Mouse (Mus musculus) megakaryocyte, embryonic 14.5 days (primary cell): ENCODE data around the gene Mast4. TPM values are rescaled to one million over a fixed set of nuclear protein-coding genes. Genes with fewer than 3 reads are reported as not detected.

Source experiments
- H3K27me3 ChIP-seq: replicated peaks from 2 replicates; pipeline ENCODE3; 2012; ENCODE audit warnings: inconsistent platforms
- H3K36me3 ChIP-seq: replicated peaks from 2 replicates; pipeline ENCODE3; 2012; ENCODE audit warnings: low read length, inconsistent platforms, mixed read lengths
- H3K4me1 ChIP-seq: 2 replicates; pipeline ENCODE4 v1.6.1; 2012; ENCODE audit warnings: inconsistent platforms
- H3K4me3 ChIP-seq: replicated peaks from 2 replicates; pipeline ENCODE3; 2012; ENCODE audit warnings: moderate library complexity, mild to moderate bottlenecking, inconsistent platforms
- H3K9me3 ChIP-seq: 2 replicates; pipeline ENCODE4 v1.6.1; 2012; ENCODE audit warnings: inconsistent platforms
- FLI1 ChIP-seq: IDR thresholded peaks from 2 replicates; pipeline ENCODE4 v1.6.1; 2012; ENCODE audit warnings: low read length, inconsistent platforms, mixed read lengths
- GATA1 ChIP-seq: IDR thresholded peaks from 3 replicates; pipeline ENCODE4 v1.6.1; 2012; ENCODE audit warnings: mixed read lengths, low read length, inconsistent platforms, borderline replicate concordance
- polyA plus RNA-seq: library from polyadenylated mRNA; stranded (reverse); fragments of >175 nt; gene quantifications from 2 replicates; pipeline ENCODE4 v1.2.3, GENCODE M21; 2012; ENCODE audit warnings: low replicate concordance; ENCODE audit not compliant: insufficient read depth

Mast4 gene
- polyA plus RNA-seq, 1 experiment: 3.5 TPM

- peaks cover 24% of the 10 kb centered on the region for H3K9me3 ChIP-seq
These were observed 349.7 kb downstream of the Mast4 start for GRCm38 (mm10) chr13:102984550-102984949.

DNA sequence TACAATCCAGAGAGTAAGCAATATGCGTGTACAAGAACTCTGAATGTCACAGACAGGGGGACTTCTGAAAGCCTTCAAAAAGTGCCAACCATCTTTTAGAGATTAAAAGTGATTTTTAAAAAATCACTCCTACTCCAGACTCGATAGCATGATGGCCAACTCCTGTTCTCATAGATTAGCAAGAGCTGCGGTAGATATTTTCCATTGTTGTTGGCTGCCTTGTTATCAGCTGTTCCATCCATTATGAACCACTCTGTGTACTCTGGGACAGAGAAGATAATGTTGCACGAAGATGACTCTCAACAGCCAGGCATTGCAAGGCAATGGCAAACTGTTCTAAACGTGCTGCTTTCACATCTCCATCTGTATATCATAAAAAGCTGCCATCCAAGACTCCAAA, 360.4 kb downstream of the Mast4 start:
- Histone ChIP-seq H3K9me3 (0 out of 2 replicates have a peak, but pooled peaks cover 6% of the 10 kb centered on the region), H3K27me3 (no peaks in the 10 kb centered on the region), H3K36me3 (no peaks in the 10 kb centered on the region), H3K4me1 (no peaks in the 10 kb centered on the region), H3K4me3 (no peak overlapping the region)
- TF ChIP-seq FLI1 (no peak), GATA1 (no peak)

More at GRCm38 (mm10) chr13:102984550-102984949, 349.7 kb downstream of the Mast4 start:
- H3K4me1 ChIP-seq: no peaks in the 10 kb centered on the region
- H3K4me3 ChIP-seq: no peak overlapping the region
- no peaks in the 10 kb centered on the region for H3K36me3 ChIP-seq
- H3K27me3 ChIP-seq: no peaks in the 10 kb centered on the region
- TF ChIP-seq FLI1: no peak
- TF ChIP-seq GATA1: no peak

DNA sequence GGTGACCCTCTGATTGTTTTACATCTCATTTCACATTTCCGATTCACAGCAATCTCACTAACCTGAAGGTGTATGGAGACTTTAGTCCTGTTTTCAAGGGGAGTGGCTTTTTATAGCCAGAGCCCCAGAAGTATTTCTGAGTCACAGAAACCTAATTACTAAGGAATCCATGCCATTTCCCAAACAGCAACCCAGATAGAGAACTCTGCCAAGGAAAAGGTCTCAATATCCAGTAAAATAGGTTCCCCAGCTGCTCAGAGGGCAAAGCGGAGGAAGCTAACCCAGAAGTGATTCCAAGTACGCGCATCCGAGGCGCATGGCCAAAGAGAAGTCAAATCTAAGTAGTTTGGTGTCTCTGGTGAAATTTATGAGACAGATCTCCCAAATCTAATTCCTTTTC, 370.8 kb downstream of the Mast4 start:
- Histone ChIP-seq H3K36me3 (no peaks in the 10 kb centered on the region), H3K4me1 (no peaks in the 10 kb centered on the region; the same call in 1 of the 2 replicates), H3K27me3 (no peaks in the 10 kb centered on the region), H3K9me3 (no peaks in the 10 kb centered on the region), H3K4me3 (no peak overlapping the region)
- TF ChIP-seq FLI1: no peak
- no peak for TF ChIP-seq GATA1

DNA sequence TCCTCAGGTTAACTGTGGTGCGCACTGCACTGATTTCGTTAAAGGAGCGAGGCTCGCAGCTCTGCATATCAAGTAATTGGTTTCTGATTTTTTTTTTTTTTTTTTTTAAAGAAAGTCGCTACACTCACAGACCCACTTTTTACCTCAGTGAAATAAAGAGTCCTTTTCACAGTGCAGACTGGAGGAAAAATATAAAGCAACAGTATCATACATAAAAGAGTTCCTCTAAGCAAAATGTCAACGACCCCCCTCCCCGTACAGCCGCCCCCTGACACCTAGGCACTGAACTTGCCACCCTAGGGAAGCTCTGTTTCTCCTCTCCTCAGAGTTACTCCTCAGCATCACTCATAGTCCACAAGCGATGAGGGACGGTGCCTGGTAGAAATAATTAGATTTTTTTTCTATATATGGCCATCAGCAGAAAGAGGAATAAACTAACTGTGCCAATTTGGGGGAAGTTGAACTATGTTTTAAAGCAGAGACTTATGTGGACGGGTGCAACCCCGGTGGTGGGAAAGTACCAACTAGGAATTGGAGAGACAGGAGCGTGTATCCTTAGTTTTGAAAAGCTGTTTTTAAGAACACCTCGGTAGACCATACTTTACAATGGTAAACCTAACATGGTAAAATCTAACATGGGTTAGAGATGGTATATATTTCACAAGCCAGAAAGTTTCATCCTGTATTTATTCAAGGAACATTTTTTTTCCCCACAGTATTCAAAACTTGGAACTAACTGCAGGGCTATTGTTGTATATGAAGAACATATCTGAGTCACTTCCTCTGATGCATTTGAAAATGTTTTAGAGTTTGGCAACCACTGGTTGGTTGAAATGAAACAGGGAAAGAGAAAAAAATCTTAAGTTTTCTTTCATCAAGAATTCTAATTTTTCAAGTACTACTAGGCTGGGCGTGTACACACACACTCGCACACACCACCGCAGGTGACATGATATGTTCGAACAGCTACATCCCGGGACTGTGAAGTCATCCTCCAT, 375.7 kb downstream of the Mast4 start:
- Histone ChIP-seq H3K9me3 (no peaks in the 10 kb centered on the region), H3K4me1 (no peaks in the 10 kb centered on the region; the same call in 1 of the 2 replicates), H3K27me3 (peaks cover 2% of the 10 kb centered on the region), H3K4me3 (no peak overlapping the region), H3K36me3 (no peaks in the 10 kb centered on the region)
- TF ChIP-seq GATA1 (no peak), FLI1 (no peak)

GRCm38 (mm10) chr13:102957508-102958272, 376.6 kb downstream of the Mast4 start:
- TF ChIP-seq GATA1: no peak
- TF ChIP-seq FLI1: no peak
- no peak overlapping the region for H3K4me3 ChIP-seq
- peaks cover 2% of the 10 kb centered on the region for H3K27me3 ChIP-seq
- no peaks in the 10 kb centered on the region for H3K9me3 ChIP-seq
- H3K36me3 ChIP-seq: no peaks in the 10 kb centered on the region
- no peaks in the 10 kb centered on the region; the same call in 1 of the 2 replicates for H3K4me1 ChIP-seq

- H3K36me3 ChIP-seq: no peaks in the 10 kb centered on the region
- no peak for TF ChIP-seq GATA1
- no peak for TF ChIP-seq FLI1
- H3K4me1 ChIP-seq: no peaks in the 10 kb centered on the region; the same call in 1 of the 2 replicates
These were observed 378.8 kb downstream of the Mast4 start for GRCm38 (mm10) chr13:102955506-102955905.

GRCm38 (mm10) chr13:102949756-102950155, 384.5 kb downstream of the Mast4 start:
- TF ChIP-seq GATA1 (no peak), FLI1 (no peak)

More at GRCm38 (mm10) chr13:102955506-102955905, 378.8 kb downstream of the Mast4 start:
- H3K4me3 ChIP-seq: no peak overlapping the region
- no peaks in the 10 kb centered on the region for H3K9me3 ChIP-seq
- H3K27me3 ChIP-seq: peaks cover 2% of the 10 kb centered on the region

DNA sequence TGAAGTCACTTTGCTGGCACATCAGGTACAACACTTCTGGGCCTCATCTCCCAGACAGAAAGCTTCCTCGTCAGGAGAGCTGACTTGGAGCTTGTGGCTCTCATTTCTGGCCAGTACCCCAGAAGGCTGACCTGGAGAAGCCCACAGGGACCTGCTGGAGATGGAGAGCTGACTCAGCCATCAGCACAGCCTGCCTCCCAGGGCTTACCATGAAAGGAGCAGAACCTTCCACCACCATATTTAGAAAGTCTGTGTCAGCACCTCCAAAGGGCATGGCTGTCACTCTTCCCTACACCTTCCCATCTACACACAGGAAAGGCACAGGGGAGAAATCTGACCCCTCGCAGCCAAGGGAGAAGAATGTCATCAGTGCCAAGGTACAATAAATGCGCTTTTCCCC, 385.3 kb downstream of the Mast4 start:
- H3K9me3 ChIP-seq: no peaks in the 10 kb centered on the region
- H3K27me3 ChIP-seq: peaks cover 10% of the 10 kb centered on the region
- no peaks in the 10 kb centered on the region for H3K4me1 ChIP-seq
- H3K36me3 ChIP-seq: no peaks in the 10 kb centered on the region
- no peak for TF ChIP-seq GATA1
- no peak for TF ChIP-seq FLI1
- H3K4me3 ChIP-seq: no peak overlapping the region

More at GRCm38 (mm10) chr13:102949756-102950155, 384.5 kb downstream of the Mast4 start:
- H3K9me3 ChIP-seq: no peaks in the 10 kb centered on the region
- H3K36me3 ChIP-seq: no peaks in the 10 kb centered on the region
- no peak overlapping the region for H3K4me3 ChIP-seq
- H3K4me1 ChIP-seq: no peaks in the 10 kb centered on the region
- peaks cover 8% of the 10 kb centered on the region for H3K27me3 ChIP-seq

DNA sequence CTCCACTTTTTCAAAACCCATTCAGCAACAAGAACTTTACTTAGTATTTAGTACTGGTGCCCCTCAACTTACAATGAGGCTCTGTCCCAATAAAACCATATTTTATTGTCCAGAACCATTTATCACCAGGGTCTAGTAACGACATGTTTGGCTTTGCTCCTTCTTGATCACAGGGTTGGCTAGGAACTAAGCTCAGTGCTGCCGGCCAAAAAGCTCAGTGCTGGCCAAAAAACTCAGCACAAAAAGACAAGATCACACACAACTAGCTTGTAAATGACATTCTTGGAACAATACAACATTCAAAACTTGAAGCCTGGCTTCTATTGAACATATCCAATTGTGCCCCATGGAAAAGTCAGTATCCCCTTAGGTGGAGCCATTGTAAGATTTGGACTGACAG, 386.8 kb downstream of the Mast4 start:
- no peak for TF ChIP-seq GATA1
- no peak for TF ChIP-seq FLI1
- H3K4me3 ChIP-seq: no peak overlapping the region

More for the DNA sequence above, 386.8 kb downstream of the Mast4 start:
- H3K4me1 ChIP-seq: no peaks in the 10 kb centered on the region
- H3K36me3 ChIP-seq: no peaks in the 10 kb centered on the region
- H3K9me3 ChIP-seq: no peaks in the 10 kb centered on the region
- H3K27me3 ChIP-seq: peaks cover 10% of the 10 kb centered on the region
